Mouse (Mus musculus) G1E (cell line): ENCODE results near the gene Rep15.

ENCODE experiments used
- CTCF ChIP-seq: IDR thresholded peaks from 2 replicates; pipeline ENCODE4 v1.5.1; 2012; ENCODE audit warnings: low read depth, low read length, inconsistent platforms, mixed read lengths
- POLR2AphosphoS5 ChIP-seq: IDR thresholded peaks from 2 replicates; pipeline ENCODE4 v1.6.1; 2012; ENCODE audit warnings: low read depth, low read length, inconsistent platforms; ENCODE audit not compliant: insufficient replicate concordance

DNA sequence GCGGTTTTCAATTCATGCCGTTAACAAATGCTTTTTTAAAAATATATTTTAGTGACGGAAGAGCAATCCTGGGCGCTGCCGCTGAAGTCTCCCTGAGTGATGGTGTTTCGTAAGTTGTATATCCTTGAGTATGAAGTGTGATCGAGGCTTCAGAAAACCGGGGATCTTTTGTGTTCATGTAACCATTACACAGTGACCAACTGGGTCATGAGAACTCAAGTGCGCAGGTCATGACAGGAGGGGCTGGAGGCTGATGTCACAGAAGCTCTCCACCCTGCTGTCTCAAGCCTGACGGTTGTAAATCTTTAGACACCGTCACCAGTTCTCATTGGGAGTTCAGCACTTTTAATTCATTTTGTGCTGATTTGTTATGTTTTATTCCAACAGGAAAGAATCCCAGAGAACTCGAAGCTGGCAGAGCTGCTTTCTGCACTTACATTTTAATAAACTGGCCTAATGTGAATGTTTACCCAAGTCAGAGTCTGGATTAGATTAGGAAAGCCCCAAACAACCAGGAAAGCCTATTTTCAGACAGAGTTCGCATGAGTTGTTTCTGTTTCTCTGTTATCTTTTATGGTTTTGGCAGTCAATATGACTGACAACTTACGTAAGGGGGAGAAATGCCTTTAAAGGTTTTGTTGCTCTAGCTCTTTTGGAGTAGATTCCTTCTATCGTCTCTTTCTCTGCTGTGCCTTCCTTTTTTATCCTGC, 21.4 kb upstream of the Rep15 start:
- TF ChIP-seq POLR2AphosphoS5 = no peak
- TF ChIP-seq CTCF = no peak
